Mouse (Mus musculus) cerebellum, postnatal 25 days (tissue): ENCODE data around the gene Doc2g.

Source experiments
- DNase-seq, 2 experiments: peaks; one replicate each; pipeline ENCODE4 v3.0.0; 2021; ENCODE audit warnings: mixed read lengths in 2 of 2

The Doc2g gene

GRCm38 (mm10) chr19:4055216-4055946 lies 52.3 kb downstream of the Doc2g start:
- DNase-seq = peak; percentile 76 to 83

- no peak for DNase-seq
Measured at GRCm38 (mm10) chr19:4055947-4056693, 53.0 kb downstream of the Doc2g start.
